Mouse (Mus musculus) stomach, postnatal 0 days (tissue): ENCODE data around the gene Ctr9.

Experiments used
- CTCF ChIP-seq: IDR thresholded peaks from 2 replicates; pipeline ENCODE4 v1.5.1; 2016; ENCODE audit warnings: antibody characterized with exemption, low read depth, mild to moderate bottlenecking, moderate library complexity
- EP300 ChIP-seq: optimal IDR thresholded peaks from 2 replicates; pipeline ENCODE3; 2016; ENCODE audit warnings: antibody characterized with exemption

GRCm38 (mm10) chr7:111078271-111078670 lies 49.5 kb downstream of the Ctr9 start:
- TF ChIP-seq CTCF = no peak
- TF ChIP-seq EP300 = no peak
